Mouse (Mus musculus): ENCODE results near the gene Usp15. TPM values are rescaled to one million over a fixed set of nuclear protein-coding genes. Genes with fewer than 3 reads are reported as not detected.

Gene Usp15
- polyA plus RNA-seq, 1 experiment from 2014 or later = 77.1 TPM

DNA sequence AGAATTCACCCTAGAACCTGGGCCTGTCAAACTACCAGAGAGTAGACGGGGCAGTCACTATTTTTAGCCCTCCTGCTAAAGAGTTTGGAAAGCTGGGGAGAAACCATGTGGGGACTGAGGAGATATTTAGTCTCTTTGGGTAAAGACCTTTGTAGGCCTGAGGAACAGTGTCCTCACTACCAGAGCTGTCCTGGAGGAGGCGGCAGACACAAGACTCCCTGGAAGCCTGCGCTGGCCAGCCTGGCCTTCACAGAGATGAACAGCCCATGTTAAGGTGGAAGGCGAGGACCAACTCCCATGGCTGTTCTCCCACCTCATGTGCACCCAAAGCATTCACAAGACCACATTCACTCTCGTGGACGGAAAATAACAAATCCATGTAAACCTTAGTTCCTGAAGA lies 5.8 kb downstream of the Usp15 start:
- H3K4me2 ChIP-seq (ENCODE audit: low read depth, severe bottlenecking) = no peak overlapping the region
- WGBS = 81% methylated on average over 6 of the region's 6 CpGs
- no peak for ATAC-seq (ENCODE audit: insufficient number of reproducible peaks, low FRiP score, low TSS enrichment, low read depth)
- no peaks in the 10 kb centered on the region for H3K36me3 ChIP-seq (ENCODE audit: control insufficient read depth, insufficient read depth, low read length)
- no peaks in the 10 kb centered on the region for H3K9me3 ChIP-seq (ENCODE audit: control insufficient read depth, low read length)
- DNase-seq (ENCODE audit: low spot score) = no peak
- no peak overlapping the region for H3K27ac ChIP-seq (replicated peaks; ENCODE audit: low read depth, low read length)
- H3K9ac ChIP-seq (ENCODE audit: low read length) = no peak overlapping the region
- no peaks in the 10 kb centered on the region for H3K4me1 ChIP-seq (ENCODE audit: control insufficient read depth, insufficient read depth, low read length)
- H3K27me3 ChIP-seq (ENCODE audit: control insufficient read depth, insufficient read depth, low read length) = no peaks in the 10 kb centered on the region
- H3K4me3 ChIP-seq (ENCODE audit: low read depth, low read length) = no peak overlapping the region

DNA sequence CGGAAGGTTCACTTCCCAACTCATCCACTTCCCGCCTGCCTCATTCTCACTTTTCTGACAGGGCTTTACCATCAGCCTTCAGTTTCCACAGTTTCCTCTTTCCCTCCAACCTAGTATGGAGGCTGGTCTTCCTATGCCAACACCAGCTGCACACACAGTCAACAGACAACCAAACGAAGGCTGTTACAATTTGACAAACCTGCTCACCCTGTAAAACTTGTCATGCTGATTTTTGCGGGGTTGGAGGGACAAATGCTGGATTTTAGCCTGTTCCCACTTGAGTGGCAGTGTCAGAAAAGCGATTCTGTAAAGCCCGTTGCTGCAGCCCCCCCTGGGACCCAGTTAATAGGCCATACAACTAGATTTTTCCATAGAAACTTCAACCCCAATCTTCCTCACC lies 9.5 kb downstream of the Usp15 start:
- WGBS = 78% methylated on average over 6 of the region's 6 CpGs
- H3K4me3 ChIP-seq (ENCODE audit: low read depth, low read length) = no peak overlapping the region
- no peak for ATAC-seq (ENCODE audit: insufficient number of reproducible peaks, low FRiP score, low TSS enrichment, low read depth)
- no peak overlapping the region for H3K9ac ChIP-seq (ENCODE audit: low read length)
- H3K27me3 ChIP-seq (ENCODE audit: control insufficient read depth, insufficient read depth, low read length) = no peaks in the 10 kb centered on the region
- DNase-seq (ENCODE audit: low spot score) = no peak
- no peak overlapping the region for H3K4me2 ChIP-seq (ENCODE audit: low read depth, severe bottlenecking)
- no peaks in the 10 kb centered on the region for H3K4me1 ChIP-seq (ENCODE audit: control insufficient read depth, insufficient read depth, low read length)
- no peak overlapping the region for H3K27ac ChIP-seq (replicated peaks; ENCODE audit: low read depth, low read length)
- no peaks in the 10 kb centered on the region for H3K36me3 ChIP-seq (ENCODE audit: control insufficient read depth, insufficient read depth, low read length)
- no peaks in the 10 kb centered on the region for H3K9me3 ChIP-seq (ENCODE audit: control insufficient read depth, low read length)

DNA sequence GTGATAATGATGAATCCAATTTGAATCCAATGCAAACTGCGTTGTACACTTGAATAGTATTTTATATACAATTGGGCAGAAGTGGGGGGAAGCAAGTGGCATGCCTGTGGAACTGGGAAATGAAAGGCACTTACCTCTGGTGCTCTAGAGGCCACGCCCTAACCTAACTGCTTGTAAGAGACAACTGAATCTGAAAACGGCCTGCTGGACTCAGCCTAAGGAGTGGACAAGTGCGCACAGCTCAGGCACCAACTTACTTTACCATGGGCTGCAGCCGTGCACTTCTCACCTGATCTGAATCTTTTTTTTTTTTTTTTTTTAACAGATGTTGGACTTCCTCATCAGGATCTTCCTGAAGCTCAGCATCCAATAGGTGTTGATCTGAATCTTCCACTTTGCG lies 10.9 kb downstream of the Usp15 start:
- H3K9me3 ChIP-seq (ENCODE audit: control insufficient read depth, low read length) = no peaks in the 10 kb centered on the region
- no peaks in the 10 kb centered on the region for H3K27me3 ChIP-seq (ENCODE audit: control insufficient read depth, insufficient read depth, low read length)
- H3K4me1 ChIP-seq (ENCODE audit: control insufficient read depth, insufficient read depth, low read length) = no peaks in the 10 kb centered on the region
- H3K4me3 ChIP-seq (ENCODE audit: low read depth, low read length) = no peak overlapping the region
- no peak for DNase-seq (ENCODE audit: low spot score)
- 84% methylated on average over 6 of the region's 6 CpGs for WGBS
- H3K27ac ChIP-seq (replicated peaks; ENCODE audit: low read depth, low read length) = no peak overlapping the region
- H3K9ac ChIP-seq (ENCODE audit: low read length) = no peak overlapping the region
- H3K36me3 ChIP-seq (ENCODE audit: control insufficient read depth, insufficient read depth, low read length) = no peaks in the 10 kb centered on the region
- ATAC-seq (ENCODE audit: insufficient number of reproducible peaks, low FRiP score, low TSS enrichment, low read depth) = no peak
- no peak overlapping the region for H3K4me2 ChIP-seq (ENCODE audit: low read depth, severe bottlenecking)

DNA sequence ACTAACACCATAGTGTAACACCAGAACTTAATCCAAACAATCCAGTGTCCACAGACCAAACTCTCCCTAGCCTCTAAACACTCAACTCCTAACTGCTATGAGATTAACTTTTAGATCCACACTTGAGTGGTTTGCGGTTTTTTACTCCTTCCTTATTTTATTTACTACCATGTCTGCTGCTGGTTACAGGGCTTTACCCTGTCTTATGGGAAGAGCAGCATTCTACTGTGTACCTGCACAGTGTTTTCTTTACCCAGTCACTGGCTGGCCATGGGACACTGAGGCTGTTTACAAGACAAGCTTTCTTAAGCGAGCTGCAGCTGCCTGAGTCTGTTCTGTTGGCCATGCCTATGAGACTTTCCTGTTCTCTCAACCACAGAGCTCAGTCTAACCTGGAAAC lies 13.1 kb downstream of the Usp15 start:
- WGBS = 50% methylated on average over 2 of the region's 2 CpGs
- Histone ChIP-seq H3K27me3 (ENCODE audit: control insufficient read depth, insufficient read depth, low read length) (no peaks in the 10 kb centered on the region), H3K4me3 (ENCODE audit: low read depth, low read length) (no peak overlapping the region), H3K4me1 (ENCODE audit: control insufficient read depth, insufficient read depth, low read length) (no peaks in the 10 kb centered on the region), H3K36me3 (ENCODE audit: control insufficient read depth, insufficient read depth, low read length) (0 out of 2 replicates have a peak, but pooled peaks cover 2% of the 10 kb centered on the region), H3K9me3 (ENCODE audit: control insufficient read depth, low read length) (no peaks in the 10 kb centered on the region), H3K9ac (ENCODE audit: low read length) (no peak overlapping the region), H3K27ac (replicated peaks; ENCODE audit: low read depth, low read length) (no peak overlapping the region), H3K4me2 (ENCODE audit: low read depth, severe bottlenecking) (no peak overlapping the region)
- DNase-seq (ENCODE audit: low spot score) (no peak), ATAC-seq (ENCODE audit: insufficient number of reproducible peaks, low FRiP score, low TSS enrichment, low read depth) (no peak)

DNA sequence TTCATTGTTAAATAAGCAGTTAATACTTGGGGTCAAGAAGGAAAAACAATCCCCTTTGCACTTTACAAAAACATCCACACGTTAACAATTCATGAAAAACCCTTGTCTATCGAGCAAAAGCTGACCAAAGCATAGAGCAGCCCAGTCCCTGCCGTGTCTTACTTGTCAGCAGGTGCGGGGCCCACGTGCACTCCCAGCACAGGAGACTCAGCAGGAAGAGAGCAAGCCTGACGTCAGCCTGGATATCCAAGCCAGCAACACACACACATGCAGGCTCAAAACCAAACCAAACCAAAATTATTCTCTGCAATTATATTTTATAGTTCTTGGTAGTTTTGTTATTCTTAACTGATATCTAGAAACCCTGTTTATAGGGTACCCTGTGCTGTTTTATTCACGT lies 13.6 kb downstream of the Usp15 start:
- 75% methylated on average over 7 of the region's 7 CpGs for WGBS

DNA sequence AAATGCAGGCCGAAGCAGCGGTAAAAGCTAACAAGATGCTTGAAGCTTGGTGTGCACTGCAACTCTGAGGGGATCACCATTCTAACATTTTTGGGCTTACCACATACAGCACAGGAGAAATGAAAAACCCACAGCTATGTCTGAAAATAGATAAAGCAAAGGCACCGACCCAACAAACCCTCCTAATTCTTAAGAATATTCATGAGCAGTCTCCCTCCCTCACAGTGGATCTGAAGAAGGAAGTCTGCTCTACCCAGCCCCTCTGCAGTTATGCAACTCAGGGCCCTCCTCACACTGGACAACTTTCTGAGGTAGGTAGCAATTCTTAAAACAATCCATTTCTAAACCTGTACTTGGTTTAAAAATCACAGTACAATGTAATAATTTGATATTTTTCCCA lies 14.4 kb downstream of the Usp15 start:
- 90% methylated on average over 3 of the region's 3 CpGs for WGBS

More for the DNA sequence above, 13.6 kb downstream of the Usp15 start:
- H3K27ac ChIP-seq (replicated peaks; ENCODE audit: low read depth, low read length) = no peak overlapping the region
- DNase-seq (ENCODE audit: low spot score) (no peak), ATAC-seq (ENCODE audit: insufficient number of reproducible peaks, low FRiP score, low TSS enrichment, low read depth) (no peak)
- peaks cover 3% of the 10 kb centered on the region; the same call in 1 of the 2 replicates for H3K36me3 ChIP-seq (ENCODE audit: control insufficient read depth, insufficient read depth, low read length)
- no peaks in the 10 kb centered on the region for H3K27me3 ChIP-seq (ENCODE audit: control insufficient read depth, insufficient read depth, low read length)
- no peaks in the 10 kb centered on the region for H3K9me3 ChIP-seq (ENCODE audit: control insufficient read depth, low read length)
- no peak overlapping the region for H3K9ac ChIP-seq (ENCODE audit: low read length)
- H3K4me3 ChIP-seq (ENCODE audit: low read depth, low read length) = no peak overlapping the region
- H3K4me1 ChIP-seq (ENCODE audit: control insufficient read depth, insufficient read depth, low read length) = no peaks in the 10 kb centered on the region
- no peak overlapping the region for H3K4me2 ChIP-seq (ENCODE audit: low read depth, severe bottlenecking)

DNA sequence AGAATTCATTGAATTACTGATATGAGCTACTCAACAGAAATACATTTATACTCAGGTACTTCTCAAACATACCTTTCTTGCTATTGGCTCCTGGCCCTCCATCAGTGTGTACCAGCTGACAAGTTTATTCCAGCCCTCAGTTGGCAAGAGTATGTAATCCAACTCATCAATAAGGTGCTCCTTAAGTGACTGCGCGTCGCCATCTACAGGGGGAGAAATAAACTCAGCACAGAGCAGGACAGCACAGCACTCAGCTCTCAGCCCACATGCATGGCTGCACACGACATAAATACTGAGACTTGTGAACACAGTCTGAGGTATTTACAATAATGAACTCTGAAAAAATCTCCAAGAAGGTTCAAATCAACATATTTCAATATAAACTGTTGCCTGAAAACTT lies 21.0 kb downstream of the Usp15 start:
- H3K4me3 ChIP-seq (ENCODE audit: low read depth, low read length) = no peak overlapping the region
- DNase-seq (ENCODE audit: low spot score) (no peak), ATAC-seq (ENCODE audit: insufficient number of reproducible peaks, low FRiP score, low TSS enrichment, low read depth) (no peak)
- H3K27me3 ChIP-seq (ENCODE audit: control insufficient read depth, insufficient read depth, low read length) = no peaks in the 10 kb centered on the region
- no peak overlapping the region for H3K4me2 ChIP-seq (ENCODE audit: low read depth, severe bottlenecking)
- H3K27ac ChIP-seq (replicated peaks; ENCODE audit: low read depth, low read length) = no peak overlapping the region
- 84% methylated on average over 4 of the region's 4 CpGs for WGBS
- no peaks in the 10 kb centered on the region for H3K4me1 ChIP-seq (ENCODE audit: control insufficient read depth, insufficient read depth, low read length)
- no peak overlapping the region for H3K9ac ChIP-seq (ENCODE audit: low read length)
- no peaks in the 10 kb centered on the region for H3K9me3 ChIP-seq (ENCODE audit: control insufficient read depth, low read length)
- H3K36me3 ChIP-seq (ENCODE audit: control insufficient read depth, insufficient read depth, low read length) = peaks cover 5% of the 10 kb centered on the region; the same call in 1 of the 2 replicates

More for the DNA sequence above, 14.4 kb downstream of the Usp15 start:
- Histone ChIP-seq H3K4me1 (ENCODE audit: control insufficient read depth, insufficient read depth, low read length) (no peaks in the 10 kb centered on the region), H3K9me3 (ENCODE audit: control insufficient read depth, low read length) (no peaks in the 10 kb centered on the region), H3K36me3 (ENCODE audit: control insufficient read depth, insufficient read depth, low read length) (peaks cover 5% of the 10 kb centered on the region; the same call in 1 of the 2 replicates), H3K27ac (replicated peaks; ENCODE audit: low read depth, low read length) (no peak overlapping the region), H3K9ac (ENCODE audit: low read length) (no peak overlapping the region), H3K4me2 (ENCODE audit: low read depth, severe bottlenecking) (no peak overlapping the region), H3K4me3 (ENCODE audit: low read depth, low read length) (no peak overlapping the region), H3K27me3 (ENCODE audit: control insufficient read depth, insufficient read depth, low read length) (no peaks in the 10 kb centered on the region)
- DNase-seq (ENCODE audit: low spot score) = no peak
- ATAC-seq (ENCODE audit: insufficient number of reproducible peaks, low FRiP score, low TSS enrichment, low read depth) = no peak

DNA sequence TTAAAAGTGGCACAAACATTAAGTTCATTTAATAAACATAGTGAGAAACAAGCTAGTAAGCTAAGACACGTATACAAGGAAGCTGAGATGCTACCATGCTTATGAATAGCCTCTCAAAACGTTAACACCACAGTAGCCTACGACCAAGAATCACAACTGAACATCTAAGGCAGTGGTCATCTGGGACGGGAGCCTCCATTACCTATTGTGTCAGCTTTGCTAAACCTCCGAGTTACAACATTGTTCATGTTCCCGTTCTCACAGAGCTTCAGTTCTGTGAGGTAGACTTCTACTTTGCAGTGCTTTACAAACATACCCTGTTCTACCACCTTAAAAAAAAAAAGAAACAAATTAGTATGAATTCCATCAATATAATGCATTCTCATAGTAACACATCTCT lies 25.9 kb downstream of the Usp15 start:
- H3K27ac ChIP-seq (replicated peaks; ENCODE audit: low read depth, low read length) = no peak overlapping the region
- no peaks in the 10 kb centered on the region for H3K4me1 ChIP-seq (ENCODE audit: control insufficient read depth, insufficient read depth, low read length)
- no peak overlapping the region for H3K9ac ChIP-seq (ENCODE audit: low read length)
- DNase-seq (ENCODE audit: low spot score) (no peak), ATAC-seq (ENCODE audit: insufficient number of reproducible peaks, low FRiP score, low TSS enrichment, low read depth) (no peak)
- WGBS = 89% methylated on average over 6 of the region's 6 CpGs
- H3K9me3 ChIP-seq (ENCODE audit: control insufficient read depth, low read length) = no peaks in the 10 kb centered on the region
- no peak overlapping the region for H3K4me3 ChIP-seq (ENCODE audit: low read depth, low read length)
- no peaks in the 10 kb centered on the region for H3K27me3 ChIP-seq (ENCODE audit: control insufficient read depth, insufficient read depth, low read length)
- H3K4me2 ChIP-seq (ENCODE audit: low read depth, severe bottlenecking) = no peak overlapping the region
- peaks cover 5% of the 10 kb centered on the region; the same call in 1 of the 2 replicates for H3K36me3 ChIP-seq (ENCODE audit: control insufficient read depth, insufficient read depth, low read length)

DNA sequence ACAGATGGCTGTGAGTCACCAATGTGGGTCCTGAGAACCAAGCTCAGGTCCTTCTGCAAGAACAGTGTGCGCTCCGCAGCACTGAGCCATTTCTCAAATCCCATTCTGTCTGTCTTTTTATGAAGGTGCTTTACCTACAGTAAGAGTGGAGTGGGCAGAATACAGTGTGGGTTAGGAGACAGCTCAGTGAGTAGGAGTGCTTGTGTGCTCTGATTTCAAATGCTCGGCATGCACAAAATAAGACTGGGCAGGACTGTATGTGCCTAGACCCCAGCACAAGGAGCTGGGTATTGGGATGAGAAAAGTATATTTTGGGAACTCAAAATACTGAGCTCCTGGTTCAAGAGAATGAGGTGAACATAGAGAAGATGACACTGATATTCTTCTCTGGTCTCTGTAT lies 31.3 kb downstream of the Usp15 start:
- Histone ChIP-seq H3K27ac (replicated peaks; ENCODE audit: low read depth, low read length) (no peak overlapping the region), H3K9me3 (ENCODE audit: control insufficient read depth, low read length) (no peaks in the 10 kb centered on the region), H3K4me1 (ENCODE audit: control insufficient read depth, insufficient read depth, low read length) (no peaks in the 10 kb centered on the region), H3K4me3 (ENCODE audit: low read depth, low read length) (no peak overlapping the region), H3K4me2 (ENCODE audit: low read depth, severe bottlenecking) (no peak overlapping the region), H3K9ac (ENCODE audit: low read length) (no peak overlapping the region), H3K36me3 (ENCODE audit: control insufficient read depth, insufficient read depth, low read length) (peaks cover 9% of the 10 kb centered on the region; the same call in 1 of the 2 replicates), H3K27me3 (ENCODE audit: control insufficient read depth, insufficient read depth, low read length) (no peaks in the 10 kb centered on the region)
- ATAC-seq (ENCODE audit: insufficient number of reproducible peaks, low FRiP score, low TSS enrichment, low read depth) (no peak), DNase-seq (ENCODE audit: low spot score) (no peak)
- WGBS = 93% methylated on average over 3 of the region's 3 CpGs
